Comparison of ENCODE assay signal across 17 mouse cellular contexts in the genomic region with DNA sequence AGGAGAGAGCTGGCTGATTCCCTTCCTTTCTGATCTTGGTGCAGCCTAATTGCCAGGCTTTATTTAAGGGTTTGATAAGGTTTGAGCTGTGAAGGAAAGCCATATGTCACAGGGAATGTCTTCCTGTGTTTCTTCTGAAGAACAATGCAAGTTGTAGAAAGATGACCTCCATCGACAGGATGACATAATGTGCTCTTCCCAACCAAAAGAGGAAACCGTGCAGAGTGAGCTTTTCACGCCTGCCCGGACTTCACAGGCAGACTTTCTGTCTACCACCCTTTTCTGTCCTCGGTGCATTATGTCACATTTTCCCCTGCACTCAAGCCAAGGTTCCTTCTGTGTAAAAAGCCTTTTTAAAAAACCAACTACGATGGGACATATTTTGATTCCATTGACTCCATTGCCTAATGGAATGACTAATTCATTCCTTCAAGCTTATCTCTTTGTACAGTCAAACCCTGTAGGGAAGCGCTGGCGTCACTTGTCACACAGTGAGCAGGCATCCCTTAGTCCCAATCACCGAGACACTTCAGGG. TPM values are rescaled to one million over a fixed set of nuclear protein-coding genes. Genes with fewer than 3 reads are reported as not detected.
DNase-seq lines count a peak whose midpoint lies in the region; ATAC-seq and TF ChIP-seq lines count a peak whose summit lies in the region.
"Had no signal": no experiment of that assay in that cellular context is flagged by ENCODE, and none has a peak within 500 bp of the region (broad histone marks: within the 10 kb centered on the region; RNA-seq: fewer than 3 reads in every experiment).

No protein-coding gene starts in this region.

- DNase-seq in adrenal gland, postnatal 14 days, result peak; percentile 7
- no peak for DNase-seq in adrenal gland, postnatal 25 days
- DNase-seq in lung, embryonic 14.5 days, result peak; percentile 45
- DNase-seq in lung, adult 18-20 months, result no peak
- DNase-seq in heart, embryonic 10.5 days (ENCODE audit: low spot score), result peak; percentile 69
- peak; percentile 11 to 32 for DNase-seq in heart, postnatal 14 days
- no peak for DNase-seq in testis, postnatal 10 days (ENCODE audit: low spot score)
- DNase-seq in thymus, postnatal 25 days, result no peak
- DNase-seq: cerebellum, adult 11-12 months; kidney, adult 2 months; liver, embryonic 13.5 days; right cerebral cortex, postnatal 4 days had no signal

- H3K27me3 ChIP-seq in lung, embryonic 14.5 days (ENCODE audit: insufficient read depth, low read length), result peaks cover 7% of the 10 kb centered on the region
- no peaks in the 10 kb centered on the region for H3K27me3 ChIP-seq in heart, embryonic 10.5 days (ENCODE audit: insufficient read depth, poor library complexity, severe bottlenecking)

- H3K4me3 ChIP-seq in lung, embryonic 14.5 days (ENCODE audit: low read depth, low read length), result no peak overlapping the region
- H3K4me3 ChIP-seq in heart, embryonic 10.5 days, result peak overlapping the region; percentile 22; the same call in 1 of the 2 replicates
- H3K4me3 ChIP-seq: embryonic facial prominence, embryonic 13.5 days; heart, adult 2 months; limb, embryonic 10.5 days; liver, embryonic 13.5 days; midbrain, embryonic 10.5 days had no signal

- intact Hi-C loops in heart, postnatal 14 days (cut with DNase I), result no loop called here

- no peak overlapping the region for H3K9ac ChIP-seq in lung, embryonic 14.5 days
- H3K9ac ChIP-seq: embryonic facial prominence, embryonic 13.5 days; liver, embryonic 13.5 days had no signal

- no peak for ATAC-seq in lung, embryonic 14.5 days (ENCODE audit: insufficient read depth)

- H3K4me1 ChIP-seq in lung, embryonic 14.5 days (ENCODE audit: insufficient read depth), result no peaks in the 10 kb centered on the region
- H3K4me1 ChIP-seq in heart, embryonic 10.5 days, result peaks cover 13% of the 10 kb centered on the region
- H3K4me1 ChIP-seq: liver, embryonic 13.5 days had no signal

- no peaks in the 10 kb centered on the region for H3K36me3 ChIP-seq in lung, embryonic 14.5 days (ENCODE audit: insufficient read depth)
- no peaks in the 10 kb centered on the region for H3K36me3 ChIP-seq in heart, embryonic 10.5 days
- H3K36me3 ChIP-seq: embryonic facial prominence, embryonic 13.5 days; limb, embryonic 10.5 days; liver, embryonic 13.5 days; midbrain, embryonic 10.5 days had no signal

- H3K9me3 ChIP-seq in lung, embryonic 14.5 days (ENCODE audit: low read depth, low read length), result no peaks in the 10 kb centered on the region
- H3K9me3 ChIP-seq in heart, embryonic 10.5 days, result no peaks in the 10 kb centered on the region
- H3K9me3 ChIP-seq: embryonic facial prominence, embryonic 13.5 days; limb, embryonic 10.5 days; midbrain, embryonic 10.5 days had no signal

- H3K4me2 ChIP-seq in lung, embryonic 14.5 days, result no peak overlapping the region; the same call in 1 of the 2 replicates
- H3K4me2 ChIP-seq: embryonic facial prominence, embryonic 13.5 days; liver, embryonic 13.5 days had no signal

- TF ChIP-seq CTCF in lung, embryonic 14.5 days (IDR thresholded peaks at IDR 0.05; ENCODE audit: low read depth), result no peak

- H3K27ac ChIP-seq in lung, embryonic 14.5 days (ENCODE audit: low read depth), result no peak overlapping the region
- H3K27ac ChIP-seq in heart, embryonic 10.5 days, result peak overlapping the region; percentile 36; the same call in 1 of the 2 replicates
- H3K27ac ChIP-seq: embryonic facial prominence, embryonic 13.5 days; heart, adult 2 months; limb, embryonic 10.5 days; liver, embryonic 13.5 days; midbrain, embryonic 10.5 days had no signal

- WGBS in lung, embryonic 14.5 days, result 34% methylated on average over 9 of the region's 9 CpGs
- 14% methylated on average over 9 of the region's 9 CpGs for WGBS in heart, embryonic 10.5 days

RNA-seq across cellular contexts. Expression of gene Chn1, which starts 7.3 kb away (rescaled TPM):
- total RNA-seq in adrenal gland, postnatal 14 days (2021), result 19.8 and 22.2 TPM in 2 replicates
- total RNA-seq in adrenal gland, postnatal 25 days (2021), result 11.3 and 13.2 TPM in 2 replicates
- 56.4 and 57.6 TPM in 2 replicates for polyA plus RNA-seq in lung, embryonic 14.5 days (2014; fragmentation: Nextera tagmentation; extraction: Ambion mirVana)
- polyA plus RNA-seq in heart, embryonic 10.5 days (2016; fragmentation: Nextera tagmentation; extraction: Ambion mirVana), result 15.0 and 17.7 TPM in 2 replicates
- 10 to 100 TPM; 45.6 to 53.6 TPM for total RNA-seq in heart, postnatal 14 days (2021)
- total RNA-seq: monocyte, adult 5-6 weeks had no signal

Comparison
In these comparisons a context has a peak if more than half of its experiments do, and no peak if none do; other contexts are left out.
1. DNase-seq: peak in adrenal gland, postnatal 14 days (single experiment), lung, embryonic 14.5 days (single experiment), heart, embryonic 10.5 days (single experiment) and heart, postnatal 14 days (2 of 2); none in adrenal gland, postnatal 25 days (single experiment), lung, adult 18-20 months (0 of 2), testis, postnatal 10 days (single experiment) and thymus, postnatal 25 days (single experiment).